Mouse (Mus musculus): ENCODE measurements at regions not wholly inside any gene's neighbourhood (a gene's known extent, or its start where the extent isn't known, plus 50 kb on each side); places are given as distances from the start of the nearest gene placed in this dataset.

GRCm38 (mm10) chr13:53902831-53903230 lies 152.7 kb downstream of the Drd1 start:
- no peak for DNase-seq (ENCODE audit: low spot score in 2 of 2)

- DNase-seq (ENCODE audit: low spot score in 2 of 2) = no peak
Observed at GRCm38 (mm10) chr13:53900406-53901025, 155.0 kb downstream of the Drd1 start.

- no peak for DNase-seq (ENCODE audit: low spot score in 2 of 2)
Observed at GRCm38 (mm10) chr13:53898351-53898750, 157.2 kb downstream of the Drd1 start.

GRCm38 (mm10) chr13:53897176-53897575 lies 158.3 kb downstream of the Drd1 start:
- no peak for DNase-seq (ENCODE audit: low spot score in 2 of 2)

DNA sequence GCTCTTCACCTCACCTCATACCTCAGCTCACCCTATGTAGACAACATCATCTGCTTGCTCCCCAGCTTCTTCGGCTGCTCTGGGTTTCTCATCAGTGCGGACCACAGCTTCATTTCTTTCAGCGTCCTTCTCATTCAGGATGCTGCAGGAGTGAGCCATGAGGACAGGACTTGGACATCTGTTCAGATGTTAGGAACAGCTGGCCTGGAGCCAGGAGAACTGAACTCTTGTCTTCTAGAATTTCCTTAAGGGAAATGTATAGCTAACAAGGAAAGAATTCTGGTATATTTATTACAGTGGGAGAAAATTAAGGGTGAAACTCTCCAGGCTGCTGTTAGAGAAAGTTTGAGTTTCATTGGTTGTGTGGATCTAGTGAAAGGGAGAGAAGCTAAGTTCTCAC lies 167.1 kb downstream of the Drd1 start:
- no peak for DNase-seq (ENCODE audit: low spot score in 2 of 2)

GRCm38 (mm10) chr13:53885756-53886155 lies 169.7 kb downstream of the Drd1 start:
- no peak for DNase-seq (ENCODE audit: low spot score in 2 of 2)

GRCm38 (mm10) chr13:53883206-53883605 lies 172.3 kb downstream of the Drd1 start:
- no peak for DNase-seq (ENCODE audit: low spot score in 2 of 2)

DNA sequence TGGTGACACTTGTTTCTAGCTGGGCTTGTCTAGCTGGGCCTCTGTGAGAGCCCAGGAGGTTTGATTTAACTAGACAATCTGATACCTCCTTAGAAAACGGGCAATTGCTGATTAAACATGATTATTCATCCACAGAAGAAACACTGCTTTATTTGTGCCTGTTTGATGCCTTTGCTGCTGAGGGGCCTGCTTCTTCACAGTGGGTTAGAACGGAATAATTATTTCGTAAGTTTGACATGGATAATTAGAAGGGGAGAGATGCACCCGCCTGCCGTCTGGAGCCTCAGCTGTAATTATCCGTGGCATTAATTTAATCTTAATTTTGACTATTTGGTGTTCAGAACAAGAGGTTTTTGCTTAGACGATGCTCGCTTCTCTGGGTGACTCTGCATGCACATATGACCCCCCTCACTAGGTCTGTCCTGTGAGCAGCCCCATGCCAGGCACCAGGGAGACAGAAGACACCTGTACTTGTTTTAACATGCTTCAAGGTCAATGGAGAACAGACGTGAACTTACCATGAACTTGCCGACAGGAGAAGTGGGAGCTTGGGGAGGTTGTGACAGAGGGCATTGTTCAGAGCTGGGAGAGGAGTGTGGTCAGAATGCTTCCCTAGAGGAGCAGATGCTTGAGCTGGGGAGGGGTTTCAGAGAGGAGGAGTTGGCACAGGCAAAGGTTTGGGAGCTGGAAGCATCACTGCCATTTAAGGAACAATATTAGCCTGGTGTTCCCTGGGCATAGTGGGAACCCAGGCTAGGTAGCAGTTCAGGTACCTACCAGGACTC lies 174.8 kb downstream of the Drd1 start:
- no peak for DNase-seq (ENCODE audit: low spot score in 2 of 2)

GRCm38 (mm10) chr13:53875546-53875945 lies 180.0 kb downstream of the Drd1 start:
- DNase-seq (ENCODE audit: low spot score in 2 of 2) = no peak

DNA sequence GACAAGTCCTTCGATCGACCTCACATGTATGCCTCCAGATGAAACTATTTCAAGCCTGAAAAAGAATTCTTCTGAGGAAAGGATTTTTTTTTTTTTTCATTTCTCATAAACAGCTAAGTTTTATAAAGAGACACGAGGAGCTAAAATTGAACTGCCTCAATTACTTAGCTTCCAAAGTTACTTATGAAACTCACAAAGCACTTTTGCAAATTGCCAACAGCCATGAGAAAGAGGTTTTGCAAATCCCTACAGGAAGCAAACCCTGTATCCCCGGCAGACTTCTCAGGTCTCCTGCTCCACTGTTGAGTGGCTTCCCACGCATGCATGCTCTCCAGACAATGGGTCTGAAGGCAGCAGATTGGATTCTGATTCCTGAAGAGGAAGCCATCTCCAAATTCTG lies 190.2 kb downstream of the Drd1 start:
- DNase-seq (ENCODE audit: low spot score in 2 of 2) = no peak

DNA sequence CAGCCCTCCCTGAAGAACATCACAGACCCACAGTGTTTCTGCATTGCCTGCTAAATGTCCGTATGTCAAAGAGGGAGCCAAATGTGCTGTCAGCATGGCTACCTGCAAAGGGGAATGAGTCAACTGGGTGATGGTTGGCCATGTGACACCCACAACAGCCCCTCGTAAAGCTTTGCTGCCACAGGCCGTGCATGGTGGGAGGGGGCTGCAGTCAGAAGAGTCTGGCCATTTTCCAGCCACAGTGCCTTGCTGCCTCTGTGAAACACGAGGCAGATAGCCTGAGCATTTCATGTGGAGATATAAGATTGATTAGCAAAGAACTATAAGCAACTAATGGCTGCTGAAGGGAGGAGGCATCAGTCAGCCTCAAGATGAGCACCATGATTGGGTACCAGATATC lies 193.2 kb downstream of the Drd1 start:
- DNase-seq (ENCODE audit: low spot score in 2 of 2) = no peak

DNA sequence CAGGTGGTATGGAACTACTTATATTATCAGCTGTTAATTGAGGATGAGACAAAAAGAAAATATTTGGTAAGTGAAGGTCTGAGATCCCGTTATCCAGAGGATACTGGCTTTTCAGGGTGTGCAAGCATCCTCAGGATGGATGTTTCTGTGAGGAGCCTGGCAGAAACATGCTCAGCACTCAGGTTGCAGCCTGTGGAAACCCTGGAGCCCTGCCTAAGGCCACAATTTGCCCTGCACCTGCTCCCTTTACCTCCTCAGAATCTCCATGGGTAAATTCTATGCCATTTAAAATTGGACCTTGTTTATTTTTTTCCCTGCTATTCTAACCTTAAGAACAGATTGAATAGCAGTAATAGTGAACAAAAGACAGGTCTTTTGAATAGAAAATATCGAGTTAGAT lies 201.3 kb downstream of the Drd1 start:
- no peak for DNase-seq (ENCODE audit: low spot score in 2 of 2)

DNA sequence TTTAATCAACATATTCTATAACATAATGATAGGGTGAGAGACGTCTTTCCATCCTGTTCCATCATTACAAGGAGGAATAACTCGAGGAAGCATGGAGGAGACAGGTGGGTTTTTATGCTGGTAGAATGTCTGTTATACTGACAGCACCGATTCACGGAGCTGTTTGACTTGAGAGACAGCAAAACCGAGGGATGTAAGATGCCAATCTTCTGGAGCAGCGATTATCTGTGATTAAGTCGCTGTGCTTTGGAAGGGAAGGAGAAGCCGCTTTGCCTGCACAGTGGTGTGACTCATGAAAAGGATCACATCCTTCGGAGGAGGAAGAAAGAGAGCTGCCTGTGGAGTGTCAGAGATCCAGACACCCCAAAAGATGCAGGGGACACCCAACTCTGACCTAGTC lies 205.4 kb downstream of the Drd1 start:
- no peak for DNase-seq (ENCODE audit: low spot score in 2 of 2)

- DNase-seq (ENCODE audit: low spot score in 2 of 2) = no peak
Observed at GRCm38 (mm10) chr13:53846221-53846620, 209.3 kb downstream of the Drd1 start.

DNA sequence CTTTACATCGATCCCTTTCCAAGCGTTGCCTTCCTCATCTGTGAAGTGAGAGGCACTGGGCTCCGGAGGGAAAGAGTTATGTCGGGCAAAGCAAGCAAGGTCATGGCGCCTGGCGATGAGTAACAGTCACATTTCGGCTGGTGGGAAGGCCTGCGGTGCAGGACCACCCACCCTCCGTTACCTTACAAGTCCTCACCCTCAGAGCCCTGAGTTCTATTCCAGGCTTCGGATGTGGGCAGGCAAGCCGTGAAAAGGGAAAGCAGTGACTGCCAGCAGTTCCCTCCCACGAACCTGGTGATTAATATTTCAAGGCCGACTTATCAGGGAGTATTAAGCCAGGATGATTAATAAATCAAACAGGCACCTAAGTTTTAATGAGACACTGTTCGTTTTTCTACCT lies 209.7 kb downstream of the Drd1 start:
- no peak for DNase-seq (ENCODE audit: low spot score in 2 of 2)

DNA sequence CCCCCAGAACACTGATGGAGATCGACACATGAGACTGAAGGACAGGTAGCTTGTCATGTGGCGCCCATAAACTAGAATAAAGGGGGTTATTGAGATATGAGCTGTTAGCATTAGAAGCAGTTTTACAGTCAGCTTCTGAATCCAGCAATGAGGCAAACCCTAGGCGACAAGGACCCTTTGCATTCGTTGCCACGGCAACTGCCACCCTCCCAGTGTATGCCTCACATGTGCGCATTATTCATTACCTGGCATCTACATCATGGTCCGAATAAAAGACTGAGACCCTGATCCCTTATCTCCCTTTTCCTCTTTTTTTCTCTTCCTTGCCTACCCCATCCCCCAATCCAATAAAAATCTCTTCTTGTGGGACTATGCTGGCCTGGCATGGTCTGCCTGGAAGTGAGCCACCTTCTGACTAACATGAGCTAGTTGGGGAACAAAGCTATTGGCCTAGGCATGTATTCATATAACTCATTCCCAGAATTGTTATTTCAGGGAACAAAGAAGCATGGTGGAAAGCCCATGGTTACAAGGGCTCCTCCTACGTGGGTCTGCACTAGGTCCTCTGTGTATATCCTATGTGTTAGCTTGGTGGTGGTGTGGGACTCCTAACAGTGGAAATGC lies 229.4 kb downstream of the Drd1 start:
- no peak for DNase-seq (ENCODE audit: low spot score in 2 of 2)

DNA sequence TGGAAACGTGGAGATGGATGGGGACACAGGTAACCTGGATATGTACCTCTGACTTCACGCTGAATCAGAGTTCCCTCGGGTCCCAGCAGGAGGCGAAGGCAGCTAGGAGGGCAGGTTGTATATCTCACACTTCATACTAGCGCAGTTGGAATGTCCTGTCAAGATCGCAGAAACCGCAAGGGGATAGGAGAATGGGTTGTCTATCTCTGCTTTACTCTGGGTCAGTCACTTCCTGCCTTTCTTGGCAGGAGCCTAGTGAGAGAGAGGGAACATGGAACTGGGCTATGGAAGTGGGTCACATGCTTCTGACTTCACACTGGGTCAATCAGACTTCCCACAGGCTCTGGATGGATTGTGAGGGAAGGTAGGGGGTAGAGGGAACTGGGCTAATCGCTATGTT lies 233.4 kb downstream of the Drd1 start:
- no peak for DNase-seq (ENCODE audit: low spot score in 2 of 2)

- no peak for DNase-seq (ENCODE audit: low spot score in 2 of 2)
Observed at GRCm38 (mm10) chr13:53815629-53816028, 239.9 kb downstream of the Drd1 start.

DNA sequence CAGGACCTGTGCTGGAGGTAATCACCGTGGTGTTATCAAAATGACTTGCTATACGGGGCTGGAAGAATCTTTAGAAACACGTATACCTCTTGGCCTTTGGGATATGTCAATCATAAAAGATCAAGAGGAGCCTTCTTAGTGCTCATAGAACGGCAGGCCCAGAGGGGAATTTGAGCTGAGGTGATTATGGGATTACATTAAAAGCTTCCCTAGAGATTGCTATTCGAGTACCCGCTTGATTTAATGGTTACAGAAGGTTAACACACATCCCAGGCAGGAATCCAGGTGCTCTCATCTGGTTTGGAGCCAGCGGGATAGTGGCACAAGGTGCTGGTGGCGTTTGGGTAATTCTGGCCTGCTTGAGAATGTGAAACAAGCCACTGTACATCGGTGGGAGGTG lies 241.4 kb downstream of the Drd1 start:
- DNase-seq (ENCODE audit: low spot score in 2 of 2) = no peak

DNA sequence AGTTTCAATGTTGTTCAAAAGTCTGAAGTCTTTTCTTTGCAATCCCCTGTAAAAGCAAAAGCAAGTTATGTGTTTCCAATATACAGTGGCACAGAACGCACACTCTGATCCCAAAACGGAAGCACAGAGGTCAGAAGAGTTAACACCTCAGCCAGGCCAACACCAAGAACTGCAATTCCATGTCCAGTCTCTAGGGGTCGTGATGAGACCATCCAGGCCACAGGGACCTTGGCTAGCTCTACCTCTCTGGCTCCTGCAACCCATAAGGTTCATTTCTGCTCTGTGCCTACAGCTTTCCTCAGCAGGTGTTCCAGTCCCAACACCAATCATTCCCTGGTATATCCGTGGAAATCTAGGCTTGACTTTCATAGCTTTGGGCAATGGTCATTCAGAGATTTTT lies 243.6 kb downstream of the Drd1 start:
- DNase-seq (ENCODE audit: low spot score in 2 of 2) = peak in 1 of 2 experiments; percentile 7

GRCm38 (mm10) chr13:53811151-53811550 lies 244.4 kb downstream of the Drd1 start:
- no peak for DNase-seq (ENCODE audit: low spot score in 2 of 2)

DNA sequence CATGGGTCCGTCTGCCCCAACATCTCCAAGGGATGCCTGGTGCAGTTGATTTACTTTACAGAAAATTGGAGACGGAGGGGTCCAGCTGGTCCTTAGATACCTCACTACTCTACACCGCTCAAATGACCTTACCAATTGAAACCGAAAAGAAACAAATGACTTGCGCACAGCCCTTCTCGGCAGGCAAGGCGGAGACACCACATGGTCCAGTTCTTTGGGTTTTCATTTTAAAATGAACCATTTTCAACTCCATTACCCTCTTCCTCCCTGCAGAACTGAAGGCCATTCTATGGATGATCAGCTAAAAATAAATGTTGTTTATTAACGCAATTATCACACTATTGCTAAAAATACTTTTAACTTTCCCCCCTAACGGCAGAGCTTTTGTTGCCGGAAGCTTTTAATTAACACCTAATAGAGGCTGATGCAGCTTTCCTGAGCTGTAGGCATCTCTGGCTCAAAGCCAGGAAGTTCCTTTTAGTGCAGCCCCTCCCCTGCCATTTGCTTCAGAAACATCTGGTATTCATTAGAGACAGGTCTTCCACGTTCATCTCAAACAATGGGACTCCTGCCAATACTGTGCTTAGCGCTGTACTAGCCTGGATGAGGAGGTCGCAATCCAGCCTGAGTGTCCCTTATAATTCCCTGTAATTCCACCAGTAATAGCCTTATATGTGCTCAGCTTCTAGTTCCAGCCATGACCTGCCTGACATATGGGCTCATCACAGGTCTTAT lies 247.5 kb downstream of the Drd1 start:
- no peak for DNase-seq (ENCODE audit: low spot score in 2 of 2)
